Mouse (Mus musculus): ENCODE data around the gene Zfp970. TPM values are rescaled to one million over a fixed set of nuclear protein-coding genes. Genes with fewer than 3 reads are reported as not detected.

Gene Zfp970
- total RNA-seq, 2 experiments from 2014 or later: 31.6 to 32.7 TPM

Other genes with a start within 250 kb of the Zfp970 start
- 1 to 10 TPM; 1.5 to 2.3 TPM for gene Gm14409, start 197.7 kb upstream of the Zfp970 start, total RNA-seq (2021)
- gene Gm14412, start 140.4 kb upstream of the Zfp970 start, total RNA-seq (2021): 1 to 10 TPM; 2.6 to 3.2 TPM
- 10 to 100 TPM; 32.5 to 34.2 TPM for gene Gm14418, start 66.4 kb upstream of the Zfp970 start, total RNA-seq (2021)
- 10 to 100 TPM; 37.2 to 39.9 TPM for gene Gm14403, start 33.5 kb downstream of the Zfp970 start, total RNA-seq (2021)
- not detected for gene Gm14406, start 113.5 kb downstream of the Zfp970 start, total RNA-seq (2021)

Measured in layer of hippocampus, postnatal 25 days (tissue).